Mouse (Mus musculus): ENCODE measurements around the gene Col6a6. TPM values are rescaled to one million over a fixed set of nuclear protein-coding genes. Genes with fewer than 3 reads are reported as not detected.

The Col6a6 gene
- polyA plus RNA-seq, 1 experiment = not detected

- Histone ChIP-seq H3K27me3 (ENCODE audit: control insufficient read depth, insufficient read depth, insufficient read length) (peaks cover 3% of the 10 kb centered on the region), H3K36me3 (ENCODE audit: control insufficient read depth, insufficient read depth) (no peaks in the 10 kb centered on the region), H3K79me2 (ENCODE audit: control insufficient read depth, insufficient read depth) (no peaks in the 10 kb centered on the region), H3K79me3 (ENCODE audit: low read depth) (no peaks in the 10 kb centered on the region), H3K4me3 (ENCODE audit: insufficient read depth, poor library complexity, severe bottlenecking) (no peak overlapping the region), H3ac (ENCODE audit: control insufficient read depth, insufficient read length, low read depth) (no peak overlapping the region)
- no peak for TF ChIP-seq MAX (IDR thresholded peaks at IDR 0.05)
- no peak for TF ChIP-seq FOSL1 (IDR thresholded peaks at IDR 0.05; ENCODE audit: insufficient read depth, low read length, poor library complexity, severe bottlenecking)
- no peak for TF ChIP-seq USF1 (IDR thresholded peaks at IDR 0.05; ENCODE audit: low read depth)
Observed at GRCm38 (mm10) chr9:105774321-105774720, 53.6 kb downstream of the Col6a6 start.

- H3ac ChIP-seq (ENCODE audit: control insufficient read depth, insufficient read length, low read depth) = no peak overlapping the region
- H3K4me3 ChIP-seq (ENCODE audit: insufficient read depth, poor library complexity, severe bottlenecking) = no peak overlapping the region
- no peaks in the 10 kb centered on the region for H3K79me3 ChIP-seq (ENCODE audit: low read depth)
- no peaks in the 10 kb centered on the region for H3K36me3 ChIP-seq (ENCODE audit: control insufficient read depth, insufficient read depth)
- H3K79me2 ChIP-seq (ENCODE audit: control insufficient read depth, insufficient read depth) = no peaks in the 10 kb centered on the region
- peaks cover 3% of the 10 kb centered on the region for H3K27me3 ChIP-seq (ENCODE audit: control insufficient read depth, insufficient read depth, insufficient read length)
- TF ChIP-seq MYOD1 (IDR thresholded peaks at IDR 0.05; ENCODE audit: control insufficient read depth, insufficient read length, low read depth) = no peak
- TF ChIP-seq USF1 (IDR thresholded peaks at IDR 0.05; ENCODE audit: low read depth) = no peak
- no peak for TF ChIP-seq CTCF (IDR thresholded peaks at IDR 0.05; ENCODE audit: control insufficient read depth, insufficient read depth, insufficient read length)
- no peak for TF ChIP-seq FOSL1 (IDR thresholded peaks at IDR 0.05; ENCODE audit: insufficient read depth, low read length, poor library complexity, severe bottlenecking)
- no peak for TF ChIP-seq CEBPB (IDR thresholded peaks at IDR 0.05; ENCODE audit: low read depth)
- TF ChIP-seq MAX (IDR thresholded peaks at IDR 0.05) = no peak
- TF ChIP-seq MYOG (IDR thresholded peaks at IDR 0.05; ENCODE audit: control insufficient read depth, extremely low read depth, insufficient read length) = no peak
Observed at GRCm38 (mm10) chr9:105771380-105771779, 56.6 kb downstream of the Col6a6 start.

- Histone ChIP-seq H3K36me3 (ENCODE audit: control insufficient read depth, insufficient read depth) (no peaks in the 10 kb centered on the region), H3K79me3 (ENCODE audit: low read depth) (no peaks in the 10 kb centered on the region), H3ac (ENCODE audit: control insufficient read depth, insufficient read length, low read depth) (no peak overlapping the region), H3K79me2 (ENCODE audit: control insufficient read depth, insufficient read depth) (no peaks in the 10 kb centered on the region), H3K4me3 (ENCODE audit: insufficient read depth, poor library complexity, severe bottlenecking) (no peak overlapping the region), H3K27me3 (ENCODE audit: control insufficient read depth, insufficient read depth, insufficient read length) (peaks cover 3% of the 10 kb centered on the region)
- TF ChIP-seq MYOD1 (IDR thresholded peaks at IDR 0.05; ENCODE audit: control insufficient read depth, insufficient read length, low read depth) = no peak
Observed at GRCm38 (mm10) chr9:105770690-105771089, 57.3 kb downstream of the Col6a6 start.

GRCm38 (mm10) chr9:105765891-105766290, 62.1 kb downstream of the Col6a6 start:
- no peaks in the 10 kb centered on the region for H3K27me3 ChIP-seq (ENCODE audit: control insufficient read depth, insufficient read depth, insufficient read length)
- no peak overlapping the region for H3ac ChIP-seq (ENCODE audit: control insufficient read depth, insufficient read length, low read depth)
- TF ChIP-seq USF1 (IDR thresholded peaks at IDR 0.05; ENCODE audit: low read depth) (no peak), CTCF (IDR thresholded peaks at IDR 0.05; ENCODE audit: control insufficient read depth, insufficient read depth, insufficient read length) (no peak), MYOG (IDR thresholded peaks at IDR 0.05; ENCODE audit: control insufficient read depth, extremely low read depth, insufficient read length) (no peak), MYOD1 (IDR thresholded peaks at IDR 0.05; ENCODE audit: control insufficient read depth, insufficient read length, low read depth) (no peak), CEBPB (IDR thresholded peaks at IDR 0.05; ENCODE audit: low read depth) (no peak), MAX (IDR thresholded peaks at IDR 0.05) (no peak), FOSL1 (IDR thresholded peaks at IDR 0.05; ENCODE audit: insufficient read depth, low read length, poor library complexity, severe bottlenecking) (no peak)

GRCm38 (mm10) chr9:105764681-105765080, 63.3 kb downstream of the Col6a6 start:
- Histone ChIP-seq H3K4me3 (ENCODE audit: insufficient read depth, poor library complexity, severe bottlenecking) (no peak overlapping the region), H3K27me3 (ENCODE audit: control insufficient read depth, insufficient read depth, insufficient read length) (no peaks in the 10 kb centered on the region), H3K36me3 (ENCODE audit: control insufficient read depth, insufficient read depth) (no peaks in the 10 kb centered on the region), H3K79me3 (ENCODE audit: low read depth) (no peaks in the 10 kb centered on the region), H3K79me2 (ENCODE audit: control insufficient read depth, insufficient read depth) (no peaks in the 10 kb centered on the region), H3ac (ENCODE audit: control insufficient read depth, insufficient read length, low read depth) (no peak overlapping the region)
- TF ChIP-seq FOSL1 (IDR thresholded peaks at IDR 0.05; ENCODE audit: insufficient read depth, low read length, poor library complexity, severe bottlenecking) (no peak), MYOD1 (IDR thresholded peaks at IDR 0.05; ENCODE audit: control insufficient read depth, insufficient read length, low read depth) (no peak), USF1 (IDR thresholded peaks at IDR 0.05; ENCODE audit: low read depth) (no peak), CTCF (IDR thresholded peaks at IDR 0.05; ENCODE audit: control insufficient read depth, insufficient read depth, insufficient read length) (no peak), MYOG (IDR thresholded peaks at IDR 0.05; ENCODE audit: control insufficient read depth, extremely low read depth, insufficient read length) (no peak), MAX (IDR thresholded peaks at IDR 0.05) (no peak), CEBPB (IDR thresholded peaks at IDR 0.05; ENCODE audit: low read depth) (no peak)

More at GRCm38 (mm10) chr9:105765891-105766290, 62.1 kb downstream of the Col6a6 start:
- Histone ChIP-seq H3K36me3 (ENCODE audit: control insufficient read depth, insufficient read depth) (no peaks in the 10 kb centered on the region), H3K79me2 (ENCODE audit: control insufficient read depth, insufficient read depth) (no peaks in the 10 kb centered on the region), H3K4me3 (ENCODE audit: insufficient read depth, poor library complexity, severe bottlenecking) (no peak overlapping the region), H3K79me3 (ENCODE audit: low read depth) (no peaks in the 10 kb centered on the region)

GRCm38 (mm10) chr9:105764127-105764526, 63.8 kb downstream of the Col6a6 start:
- H3K4me3 ChIP-seq (ENCODE audit: insufficient read depth, poor library complexity, severe bottlenecking) = no peak overlapping the region
- TF ChIP-seq CEBPB (IDR thresholded peaks at IDR 0.05; ENCODE audit: low read depth) = no peak
- TF ChIP-seq USF1 (IDR thresholded peaks at IDR 0.05; ENCODE audit: low read depth) = no peak
- TF ChIP-seq MYOD1 (IDR thresholded peaks at IDR 0.05; ENCODE audit: control insufficient read depth, insufficient read length, low read depth) = no peak
- no peak for TF ChIP-seq FOSL1 (IDR thresholded peaks at IDR 0.05; ENCODE audit: insufficient read depth, low read length, poor library complexity, severe bottlenecking)
- TF ChIP-seq MYOG (IDR thresholded peaks at IDR 0.05; ENCODE audit: control insufficient read depth, extremely low read depth, insufficient read length) = no peak
- TF ChIP-seq MAX (IDR thresholded peaks at IDR 0.05) = no peak
- no peak for TF ChIP-seq CTCF (IDR thresholded peaks at IDR 0.05; ENCODE audit: control insufficient read depth, insufficient read depth, insufficient read length)
- H3ac ChIP-seq (ENCODE audit: control insufficient read depth, insufficient read length, low read depth) = no peak overlapping the region
- no peaks in the 10 kb centered on the region for H3K27me3 ChIP-seq (ENCODE audit: control insufficient read depth, insufficient read depth, insufficient read length)
- no peaks in the 10 kb centered on the region for H3K79me3 ChIP-seq (ENCODE audit: low read depth)
- no peaks in the 10 kb centered on the region for H3K79me2 ChIP-seq (ENCODE audit: control insufficient read depth, insufficient read depth)
- no peaks in the 10 kb centered on the region for H3K36me3 ChIP-seq (ENCODE audit: control insufficient read depth, insufficient read depth)

Measured in C2C12 (cell line).